Mouse (Mus musculus) intestine, postnatal 0 days (tissue): ENCODE measurements around the gene Mob3a. TPM values are rescaled to one million over a fixed set of nuclear protein-coding genes. Genes with fewer than 3 reads are reported as not detected.

Experiments
- ATAC-seq: fragments of 200-750 bp; cut with Nextera tagmentation; 2 replicates; pipeline ENCODE4 v1.8.0; 2017; ENCODE audit warnings: mild to moderate bottlenecking, moderate TSS enrichment, moderate library complexity
- H3K27ac ChIP-seq: fragments of 300-500 bp; sonication (generic); 2 replicates; pipeline ENCODE4 v1.5.1; 2014; ENCODE audit warnings: mild to moderate bottlenecking, low read depth, low read length, moderate library complexity
- H3K27me3 ChIP-seq: fragments of 300-500 bp; sonication (generic); replicated peaks from 2 replicates; pipeline ENCODE4 v1.6.1; 2014; ENCODE audit warnings: low read length, mixed read lengths; ENCODE audit not compliant: control insufficient read depth, insufficient read depth
- H3K36me3 ChIP-seq: fragments of 300-500 bp; sonication (generic); 2 replicates; pipeline ENCODE4 v1.6.1; 2014; ENCODE audit warnings: mild to moderate bottlenecking, moderate library complexity; ENCODE audit not compliant: control insufficient read depth, insufficient read depth
- H3K4me1 ChIP-seq: fragments of 300-500 bp; sonication (generic); replicated peaks from 2 replicates; pipeline ENCODE4 v1.6.1; 2014; ENCODE audit warnings: antibody characterized with exemption, low read length, mixed read lengths; ENCODE audit not compliant: control insufficient read depth, insufficient read depth
- H3K4me2 ChIP-seq: fragments of 300-500 bp; sonication (generic); replicated peaks from 2 replicates; pipeline ENCODE4 v1.6.1; 2014; ENCODE audit warnings: low read depth, mild to moderate bottlenecking, moderate library complexity
- H3K4me3 ChIP-seq: fragments of 300-500 bp; sonication (generic); 2 replicates; pipeline ENCODE4 v1.5.1; 2014; ENCODE audit warnings: low read depth, low read length
- H3K9ac ChIP-seq: fragments of 300-500 bp; sonication (generic); 2 replicates; pipeline ENCODE4 v1.6.1; 2014; ENCODE audit warnings: mild to moderate bottlenecking, low read depth, low read length
- H3K9me3 ChIP-seq: fragments of 300-500 bp; sonication (generic); 2 replicates; pipeline ENCODE4 v1.6.1; 2016; ENCODE audit warnings: mixed run types; ENCODE audit not compliant: control insufficient read depth
- CTCF ChIP-seq: sonication (generic); IDR thresholded peaks from 2 replicates; pipeline ENCODE4 v1.5.1; 2016; ENCODE audit warnings: low read depth, mild to moderate bottlenecking, control low read depth, antibody characterized with exemption, moderate library complexity
- WGBS: fragments of 180-500 bp; shearing (Covaris S2); extraction: QIAGEN DNeasy Blood & Tissue Kit; methylation state at CpG from one replicate; pipeline ENCODE4 v1.1.7; 2014; 5-methylcytosine and 5-hydroxymethylcytosine counted together
- polyA plus RNA-seq: library from polyadenylated mRNA; unstranded; fragments of >200 nt; fragmentation: Nextera tagmentation; extraction: Ambion mirVana; gene quantifications from 2 replicates; pipeline ENCODE4 v1.2.1, GENCODE M21; 2015

Mob3a gene
- polyA plus RNA-seq, 1 experiment from 2014 or later, result 14.4 TPM

DNA sequence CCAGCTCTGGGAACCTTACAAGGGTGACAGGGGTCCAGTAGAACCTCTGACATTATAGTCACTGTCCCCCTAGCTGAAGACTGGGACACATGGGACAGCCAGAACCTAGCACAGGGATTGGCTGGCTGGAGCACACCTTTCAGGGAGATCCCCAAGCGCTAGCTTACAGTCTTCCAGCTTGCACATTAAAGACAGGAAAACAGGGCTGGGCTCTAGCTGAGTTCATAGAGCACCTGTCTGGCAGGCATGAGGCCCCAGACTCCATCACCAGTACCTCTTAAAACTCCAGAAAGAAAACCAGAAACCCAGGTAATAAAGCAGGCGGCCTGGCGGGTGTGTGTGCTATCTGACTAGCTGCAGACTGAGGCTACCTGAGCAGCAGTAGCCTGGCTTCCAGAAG lies 28.1 kb downstream of the Mob3a start:
- H3K4me1 ChIP-seq, result peaks cover 20% of the 10 kb centered on the region

GRCm38 (mm10) chr10:80671936-80672690 lies 29.7 kb downstream of the Mob3a start:
- H3K9ac ChIP-seq, result no peak overlapping the region
- H3K4me1 ChIP-seq, result peaks cover 15% of the 10 kb centered on the region
- no peaks in the 10 kb centered on the region for H3K9me3 ChIP-seq
- WGBS, result 79% methylated on average over 11 of the region's 11 CpGs
- no peak for ATAC-seq
- H3K4me3 ChIP-seq, result no peak overlapping the region
- H3K27me3 ChIP-seq, result no peaks in the 10 kb centered on the region
- no peak overlapping the region for H3K27ac ChIP-seq
- H3K36me3 ChIP-seq, result peaks cover 57% of the 10 kb centered on the region
- no peak overlapping the region; the same call in 1 of the 2 replicates for H3K4me2 ChIP-seq
- TF ChIP-seq CTCF, result no peak

More for the DNA sequence above, 28.1 kb downstream of the Mob3a start:
- Histone ChIP-seq H3K9ac (peak overlapping the region; percentile 3; the same call in 1 of the 2 replicates), H3K9me3 (no peaks in the 10 kb centered on the region), H3K4me2 (peak overlapping the region; percentile 91), H3K27ac (peak overlapping the region; percentile 35; the same call in 1 of the 2 replicates), H3K4me3 (no peak overlapping the region), H3K27me3 (no peaks in the 10 kb centered on the region), H3K36me3 (peaks cover 41% of the 10 kb centered on the region)
- ATAC-seq, result no peak
- TF ChIP-seq CTCF, result no peak
- WGBS, result 39% methylated on average over 3 of the region's 3 CpGs

- Histone ChIP-seq H3K4me3 (no peak overlapping the region), H3K9ac (no peak overlapping the region), H3K9me3 (no peaks in the 10 kb centered on the region), H3K4me1 (peaks cover 15% of the 10 kb centered on the region), H3K36me3 (peaks cover 65% of the 10 kb centered on the region), H3K4me2 (no peak overlapping the region), H3K27ac (no peak overlapping the region), H3K27me3 (no peaks in the 10 kb centered on the region)
- 95% methylated on average over 4 of the region's 4 CpGs for WGBS
- no peak for ATAC-seq
- no peak for TF ChIP-seq CTCF
These were observed 30.5 kb downstream of the Mob3a start for GRCm38 (mm10) chr10:80671251-80671650.

GRCm38 (mm10) chr10:80670531-80670930 lies 31.2 kb downstream of the Mob3a start:
- 93% methylated on average over 2 of the region's 2 CpGs for WGBS
- Histone ChIP-seq H3K27ac (no peak overlapping the region), H3K4me3 (no peak overlapping the region), H3K27me3 (no peaks in the 10 kb centered on the region), H3K36me3 (peaks cover 69% of the 10 kb centered on the region), H3K4me1 (peaks cover 15% of the 10 kb centered on the region), H3K9ac (no peak overlapping the region), H3K4me2 (no peak overlapping the region), H3K9me3 (no peaks in the 10 kb centered on the region)
- TF ChIP-seq CTCF, result no peak
- ATAC-seq, result no peak

GRCm38 (mm10) chr10:80669737-80670485 lies 31.9 kb downstream of the Mob3a start:
- Histone ChIP-seq H3K4me3 (no peak overlapping the region), H3K36me3 (peaks cover 69% of the 10 kb centered on the region), H3K4me2 (no peak overlapping the region), H3K9ac (no peak overlapping the region), H3K27ac (peak overlapping the region; percentile 15), H3K9me3 (no peaks in the 10 kb centered on the region), H3K27me3 (no peaks in the 10 kb centered on the region), H3K4me1 (peaks cover 15% of the 10 kb centered on the region)
- ATAC-seq, result no peak
- 92% methylated on average over 7 of the region's 7 CpGs for WGBS
- TF ChIP-seq CTCF, result no peak

- TF ChIP-seq CTCF, result no peak
- Histone ChIP-seq H3K9ac (no peak overlapping the region), H3K4me1 (peaks cover 9% of the 10 kb centered on the region), H3K9me3 (no peaks in the 10 kb centered on the region), H3K36me3 (peaks cover 69% of the 10 kb centered on the region), H3K4me2 (no peak overlapping the region), H3K4me3 (no peak overlapping the region), H3K27ac (no peak overlapping the region), H3K27me3 (no peaks in the 10 kb centered on the region)
- 79% methylated on average over 12 of the region's 12 CpGs for WGBS
- 0 out of 2 replicates have a peak, but pooled peaks have one; percentile 3 for ATAC-seq
These were observed 32.8 kb downstream of the Mob3a start for GRCm38 (mm10) chr10:80669018-80669417.
